Mouse (Mus musculus): Measurements from ENCODE around the gene Wdr25.
A peak's percentile ranks its signal among the peaks of the same experiment; 100 is the strongest.

The Wdr25 gene

DNA sequence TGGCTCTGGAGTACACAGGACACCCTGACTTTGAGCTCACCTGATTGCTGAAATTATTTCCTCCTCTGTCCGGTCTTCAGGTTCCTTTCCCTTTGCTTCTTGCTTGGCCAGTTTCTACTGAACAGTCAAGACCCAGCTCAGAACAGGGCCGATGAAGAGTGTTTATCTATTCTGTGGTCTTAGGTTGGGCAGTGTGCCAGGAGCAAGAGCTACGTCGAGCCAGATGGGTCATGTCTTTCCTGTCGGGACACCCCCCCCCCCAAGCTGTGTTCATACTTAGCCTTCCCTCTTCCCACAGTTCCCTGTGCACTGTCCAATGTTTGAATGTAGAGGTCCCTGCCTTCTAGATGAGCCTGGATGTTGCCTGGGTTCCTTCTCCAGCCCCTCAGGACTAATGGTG, 7.9 kb downstream of the Wdr25 start:
- peak; percentile 59 for DNase-seq

- peak; percentile 63 for DNase-seq
Measured at GRCm38 (mm10) chr12:108902940-108903339, 9.5 kb downstream of the Wdr25 start.

DNA sequence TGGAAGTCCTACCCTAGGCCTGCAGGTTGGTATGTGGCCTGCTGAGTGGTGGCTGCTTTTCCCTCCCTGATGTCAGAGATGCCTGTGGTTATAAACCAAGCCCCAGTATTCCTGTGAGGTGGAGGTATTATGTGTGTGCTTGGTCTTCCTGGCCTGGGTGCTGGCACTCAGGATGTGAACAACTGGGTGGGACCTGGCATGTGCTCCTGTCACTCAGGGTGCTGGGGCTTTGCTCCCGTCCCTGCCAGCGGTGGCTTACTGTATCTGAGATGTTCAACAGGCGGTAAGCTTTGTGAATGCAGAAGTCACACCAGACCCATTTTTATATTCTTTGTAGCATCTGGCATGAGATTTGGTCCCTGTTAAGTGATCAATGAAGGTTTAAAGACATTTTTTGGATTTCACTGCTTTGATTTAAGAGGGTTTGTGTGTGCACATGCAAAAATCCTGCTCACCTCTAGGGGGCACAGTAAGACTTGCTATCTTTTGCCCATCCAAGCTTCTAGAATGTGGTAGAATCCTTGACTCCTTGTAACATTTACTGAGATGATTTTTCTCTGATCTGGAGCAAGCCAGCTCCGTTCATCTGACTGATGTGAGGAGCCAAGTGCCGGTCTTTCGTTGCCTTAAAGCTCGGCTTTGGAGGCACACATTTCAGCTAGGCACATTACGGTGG, 10.3 kb downstream of the Wdr25 start:
- peak; percentile 79 for DNase-seq

DNA sequence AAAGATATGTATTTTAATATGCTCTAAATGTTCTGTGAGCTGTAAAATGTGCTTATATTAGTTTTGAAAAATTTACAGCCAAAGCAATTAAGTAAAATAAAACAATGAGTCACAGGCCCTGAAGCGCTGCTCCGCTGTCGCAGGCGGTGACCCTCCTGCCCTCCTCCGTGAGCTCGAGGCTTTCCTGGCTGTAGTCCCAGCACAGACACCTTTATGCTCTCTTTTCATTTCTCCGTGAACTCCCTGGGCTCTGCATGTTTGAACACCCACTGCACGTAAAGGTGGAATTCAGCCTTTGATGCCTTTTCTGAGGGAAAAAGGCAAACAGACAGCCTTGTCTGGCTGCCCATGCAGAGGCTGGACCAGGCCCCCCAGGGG, 10.8 kb downstream of the Wdr25 start:
- DNase-seq, result peak; percentile 34

DNA sequence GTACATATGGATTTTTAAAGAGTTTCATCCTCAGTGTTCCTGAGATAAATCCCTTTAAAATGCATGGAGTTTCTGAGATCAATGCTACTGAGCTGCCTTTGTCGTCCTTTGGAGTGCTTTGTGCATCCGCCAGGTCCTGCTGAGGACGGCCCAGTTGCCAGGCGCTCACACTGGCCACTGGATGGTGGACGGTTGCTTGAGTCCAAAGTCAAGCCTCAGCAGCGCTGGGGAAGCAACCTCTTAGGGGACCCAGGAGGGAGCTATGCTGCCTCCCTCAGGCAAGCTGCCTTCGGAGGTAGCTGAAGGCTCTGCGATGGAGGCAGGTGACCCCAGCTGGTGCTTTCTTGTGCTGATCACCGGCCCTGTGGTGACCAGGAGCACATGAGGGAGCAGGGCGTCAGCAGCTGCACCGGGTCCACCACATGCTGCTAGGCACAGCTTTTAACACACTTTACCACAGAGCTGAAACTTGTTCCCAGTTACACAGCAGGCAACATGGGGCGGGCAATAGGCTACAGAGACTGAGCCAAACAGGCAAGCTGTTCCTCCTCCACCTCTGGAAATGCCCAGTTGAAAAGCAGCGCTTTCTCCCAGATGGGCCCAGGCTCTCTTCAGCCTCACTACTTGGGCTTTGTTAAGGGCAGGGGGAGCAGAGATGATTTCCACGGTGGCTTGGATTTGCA, 12.3 kb downstream of the Wdr25 start:
- DNase-seq, result peak; percentile 19

GRCm38 (mm10) chr12:108906398-108906797, 13.0 kb downstream of the Wdr25 start:
- peak; percentile 17 for DNase-seq

- no peak for DNase-seq
Measured at GRCm38 (mm10) chr12:108909846-108910433, 16.5 kb downstream of the Wdr25 start.

DNA sequence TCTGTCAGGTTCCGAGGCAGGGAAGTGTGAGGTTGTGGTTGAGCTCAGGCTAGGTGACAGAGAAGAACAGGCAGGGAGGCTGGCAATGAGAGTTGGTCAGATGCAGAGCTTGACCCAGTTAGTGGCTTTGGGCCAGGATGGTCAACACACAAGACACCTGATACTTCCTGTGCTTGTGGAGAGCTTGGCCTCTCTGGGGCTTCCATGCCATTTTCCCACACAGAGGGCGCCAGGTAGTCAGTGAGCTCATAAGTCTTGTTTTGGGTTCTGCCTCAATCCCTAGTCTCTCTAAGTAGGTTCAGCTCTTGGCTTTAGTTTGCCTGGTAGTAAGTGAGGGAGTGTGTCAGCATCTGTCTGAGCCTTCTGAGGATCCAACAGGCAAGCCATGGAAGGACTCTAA, 19.0 kb downstream of the Wdr25 start:
- no peak for DNase-seq

- DNase-seq, result no peak
Measured at GRCm38 (mm10) chr12:108914198-108914597, 20.8 kb downstream of the Wdr25 start.

GRCm38 (mm10) chr12:108914709-108915340, 21.4 kb downstream of the Wdr25 start:
- DNase-seq, result no peak

DNA sequence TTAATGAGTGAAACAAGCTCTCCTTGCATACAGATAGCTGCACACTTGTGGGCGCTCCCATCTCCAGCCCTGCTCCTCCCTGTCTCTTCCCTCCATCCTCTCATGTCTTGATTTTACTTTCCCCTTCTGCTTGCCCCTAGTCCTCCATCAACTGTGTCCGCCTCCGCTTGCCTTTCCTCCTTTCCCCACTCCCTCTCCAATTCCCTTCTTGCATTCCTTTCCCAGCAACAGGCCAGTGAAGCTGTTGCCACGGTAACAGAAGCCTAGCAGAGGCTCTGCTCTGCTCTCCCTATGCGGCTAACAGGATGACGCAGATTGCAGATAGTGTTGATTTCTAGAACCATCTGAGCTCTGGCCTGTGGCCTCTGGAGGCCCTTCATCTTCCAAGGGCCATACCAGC, 22.5 kb downstream of the Wdr25 start:
- DNase-seq, result peak; percentile 61

DNA sequence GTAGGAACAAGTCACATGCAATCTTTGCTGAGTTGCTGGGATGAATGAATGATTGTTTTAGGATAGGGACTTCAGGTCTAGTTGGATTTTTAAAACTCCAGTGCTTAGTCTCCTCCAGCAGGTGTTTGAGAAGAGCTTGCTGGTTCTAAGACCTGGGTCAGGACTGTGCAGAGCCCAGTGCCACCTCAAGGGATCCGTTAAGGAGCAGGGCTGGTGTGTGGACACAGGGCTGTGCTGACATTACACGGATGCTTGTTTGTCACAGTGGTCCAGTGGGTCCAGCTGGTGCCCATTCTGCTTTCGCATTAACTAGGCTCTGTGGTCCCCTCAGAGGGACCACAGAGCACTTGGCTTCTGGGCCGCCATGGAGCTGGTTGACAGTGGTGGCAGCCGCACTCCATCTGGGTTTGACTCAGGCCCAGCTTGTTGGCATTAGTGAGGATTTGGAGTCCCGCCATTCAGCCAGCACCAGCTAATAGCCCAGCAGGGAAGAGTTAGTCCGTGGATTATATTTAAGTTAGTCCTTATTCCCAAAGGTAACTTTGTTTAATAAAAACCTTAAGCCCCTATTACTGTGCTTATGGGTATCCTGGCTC, 23.1 kb downstream of the Wdr25 start:
- DNase-seq, result no peak

GRCm38 (mm10) chr12:108917509-108917908, 24.1 kb downstream of the Wdr25 start:
- no peak for DNase-seq

DNA sequence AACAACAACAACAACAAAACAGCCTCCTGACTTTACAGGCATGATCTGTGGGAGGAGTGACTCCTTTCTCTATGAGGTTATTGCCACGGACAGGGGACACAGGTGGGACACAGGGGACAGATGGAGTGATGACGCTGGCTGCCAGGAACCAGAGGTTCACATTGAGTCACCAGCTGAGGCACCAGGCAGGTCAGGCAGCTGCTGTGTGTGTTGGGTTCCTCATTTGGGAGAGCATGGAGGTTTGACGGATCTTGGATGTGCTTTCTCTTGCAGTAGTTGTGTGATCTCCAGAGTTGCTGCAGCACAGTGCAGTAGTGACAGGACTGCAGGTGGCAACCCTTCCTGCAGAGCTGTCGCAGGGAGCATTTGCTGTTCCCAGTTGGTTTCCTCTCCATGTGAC, 25.3 kb downstream of the Wdr25 start:
- no peak for DNase-seq

GRCm38 (mm10) chr12:108926606-108927111, 33.2 kb downstream of the Wdr25 start:
- no peak for DNase-seq

- DNase-seq, result no peak
Measured at GRCm38 (mm10) chr12:108928249-108928648, 34.8 kb downstream of the Wdr25 start.

- no peak for DNase-seq
Measured at GRCm38 (mm10) chr12:108929475-108929874, 36.0 kb downstream of the Wdr25 start.

DNA sequence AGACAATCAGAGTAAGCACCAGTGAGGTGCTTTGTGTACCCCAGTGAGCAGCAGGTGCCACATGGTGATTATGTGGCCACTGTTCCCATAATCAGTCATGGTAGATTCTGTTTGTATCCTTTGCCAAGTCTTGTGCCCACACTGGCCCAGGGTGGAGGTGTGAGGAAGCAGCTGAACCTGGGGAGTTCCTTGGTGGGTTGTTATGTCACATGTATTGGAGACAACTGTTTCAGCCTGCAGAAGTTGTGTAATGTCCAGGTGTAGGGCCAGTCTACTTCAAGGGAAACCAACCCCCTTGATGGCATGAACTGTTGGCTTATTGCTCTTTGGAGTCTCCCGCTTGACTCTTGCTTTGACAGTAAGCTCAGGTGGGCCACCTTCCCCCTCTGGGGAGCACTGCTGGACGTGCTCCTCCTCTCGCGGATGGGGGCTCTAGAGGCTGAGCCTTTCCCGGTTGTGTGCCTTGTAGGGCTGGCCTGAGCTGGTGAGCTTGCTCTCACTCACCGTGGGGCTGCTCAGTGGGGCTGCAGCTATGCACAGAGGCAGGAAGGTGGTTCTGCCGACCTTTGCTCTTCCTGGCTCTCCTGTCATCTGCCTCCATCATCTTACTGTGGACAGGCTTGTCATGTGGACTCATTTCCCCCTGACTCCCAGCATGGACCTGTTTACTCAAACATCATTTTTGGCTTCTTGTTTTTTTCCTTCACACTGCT, 38.1 kb downstream of the Wdr25 start:
- DNase-seq, result no peak

GRCm38 (mm10) chr12:108932113-108932512, 38.7 kb downstream of the Wdr25 start:
- DNase-seq, result no peak

DNA sequence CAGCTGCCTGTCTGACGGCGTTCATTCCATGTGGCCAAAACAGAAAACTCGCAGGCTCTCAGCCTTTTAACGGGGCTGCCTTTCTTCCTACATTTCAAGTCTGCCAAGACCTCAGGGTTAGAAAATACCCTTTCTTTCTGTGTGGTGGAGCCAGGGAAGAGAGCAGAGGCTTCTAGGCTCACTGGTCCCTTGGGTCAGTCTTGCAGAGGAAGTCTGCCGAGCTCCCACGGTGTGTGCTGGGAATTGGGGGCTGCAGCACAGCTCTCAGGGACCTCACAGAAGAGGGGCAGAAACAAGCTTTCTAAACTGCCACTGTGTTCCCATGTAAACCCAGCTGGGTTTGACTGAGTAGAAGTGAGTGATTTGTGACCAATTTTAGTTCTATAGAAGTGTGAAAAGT, 40.8 kb downstream of the Wdr25 start:
- DNase-seq, result no peak

- no peak for DNase-seq
Measured at GRCm38 (mm10) chr12:108936834-108937233, 43.4 kb downstream of the Wdr25 start.

- no peak for DNase-seq
Measured at GRCm38 (mm10) chr12:108937506-108937905, 44.1 kb downstream of the Wdr25 start.

GRCm38 (mm10) chr12:108938844-108939243, 45.4 kb downstream of the Wdr25 start:
- DNase-seq, result no peak

Measured in kidney, postnatal 10 days (tissue).